Mouse (Mus musculus): ENCODE data around the gene Slc35e4. TPM values are rescaled to one million over a fixed set of nuclear protein-coding genes. Genes with fewer than 3 reads are reported as not detected.

The Slc35e4 gene
- polyA plus RNA-seq, 1 experiment: 20.7 TPM

GRCm38 (mm10) chr11:3905446-3905845, 9.0 kb downstream of the Slc35e4 start:
- peaks cover 11% of the 10 kb centered on the region for H3K4me1 ChIP-seq (ENCODE audit: control insufficient read depth, insufficient read depth, low read length)
- no peak overlapping the region for H3K27ac ChIP-seq (ENCODE audit: insufficient read depth, low read length)
- H3K4me3 ChIP-seq (ENCODE audit: insufficient read depth, low read length): no peak overlapping the region
- TF ChIP-seq POLR2A (IDR thresholded peaks at IDR 0.05; ENCODE audit: extremely low read depth, insufficient read depth, low read length): no peak
- TF ChIP-seq CTCF (IDR thresholded peaks at IDR 0.05; ENCODE audit: extremely low read depth, insufficient read depth, low read length): no peak

- Histone ChIP-seq H3K27ac (ENCODE audit: insufficient read depth, low read length) (no peak overlapping the region), H3K4me1 (ENCODE audit: control insufficient read depth, insufficient read depth, low read length) (peaks cover 7% of the 10 kb centered on the region), H3K4me3 (ENCODE audit: insufficient read depth, low read length) (no peak overlapping the region)
- TF ChIP-seq POLR2A (IDR thresholded peaks at IDR 0.05; ENCODE audit: extremely low read depth, insufficient read depth, low read length): no peak
- TF ChIP-seq CTCF (IDR thresholded peaks at IDR 0.05; ENCODE audit: extremely low read depth, insufficient read depth, low read length): no peak
Measured at GRCm38 (mm10) chr11:3904673-3905072, 9.8 kb downstream of the Slc35e4 start.

GRCm38 (mm10) chr11:3903046-3903445, 11.4 kb downstream of the Slc35e4 start:
- TF ChIP-seq CTCF (IDR thresholded peaks at IDR 0.05; ENCODE audit: extremely low read depth, insufficient read depth, low read length): no peak
- TF ChIP-seq POLR2A (IDR thresholded peaks at IDR 0.05; ENCODE audit: extremely low read depth, insufficient read depth, low read length): no peak
- peaks cover 2% of the 10 kb centered on the region; the same call in 1 of the 2 replicates for H3K4me1 ChIP-seq (ENCODE audit: control insufficient read depth, insufficient read depth, low read length)
- 0 out of 2 replicates have a peak overlapping the region, but pooled peaks have one; percentile 3 for H3K27ac ChIP-seq (ENCODE audit: insufficient read depth, low read length)
- no peak overlapping the region for H3K4me3 ChIP-seq (ENCODE audit: insufficient read depth, low read length)

- TF ChIP-seq POLR2A (IDR thresholded peaks at IDR 0.05; ENCODE audit: extremely low read depth, insufficient read depth, low read length): no peak
- no peak for TF ChIP-seq CTCF (IDR thresholded peaks at IDR 0.05; ENCODE audit: extremely low read depth, insufficient read depth, low read length)
- Histone ChIP-seq H3K27ac (ENCODE audit: insufficient read depth, low read length) (no peak overlapping the region), H3K4me1 (ENCODE audit: control insufficient read depth, insufficient read depth, low read length) (peaks cover 2% of the 10 kb centered on the region; the same call in 1 of the 2 replicates), H3K4me3 (ENCODE audit: insufficient read depth, low read length) (no peak overlapping the region)
Measured at GRCm38 (mm10) chr11:3902516-3902915, 11.9 kb downstream of the Slc35e4 start.

DNA sequence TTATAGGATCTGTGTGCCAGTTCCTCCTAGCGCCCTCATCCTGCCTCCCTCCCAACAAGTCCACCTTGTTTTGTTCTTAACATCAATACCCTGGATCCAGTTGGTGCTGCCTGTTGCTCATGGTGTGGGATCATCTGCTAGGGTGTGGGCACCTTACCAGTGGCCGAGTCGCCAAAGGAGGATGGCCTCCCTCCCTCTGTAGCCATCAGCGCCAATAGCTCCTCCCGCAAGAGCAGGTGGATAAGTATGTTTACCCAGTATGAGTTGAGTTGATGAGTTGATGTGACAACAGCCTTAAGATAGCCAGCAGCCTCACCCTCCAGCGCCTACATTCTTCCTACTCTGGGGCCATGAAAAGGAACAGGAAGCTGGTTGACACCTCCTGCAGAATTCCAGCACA, 14.2 kb downstream of the Slc35e4 start:
- no peak for TF ChIP-seq CTCF (IDR thresholded peaks at IDR 0.05; ENCODE audit: extremely low read depth, insufficient read depth, low read length)
- no peak for TF ChIP-seq POLR2A (IDR thresholded peaks at IDR 0.05; ENCODE audit: extremely low read depth, insufficient read depth, low read length)
- H3K4me1 ChIP-seq (ENCODE audit: control insufficient read depth, insufficient read depth, low read length): peaks cover 2% of the 10 kb centered on the region
- no peak overlapping the region for H3K4me3 ChIP-seq (ENCODE audit: insufficient read depth, low read length)
- no peak overlapping the region for H3K27ac ChIP-seq (ENCODE audit: insufficient read depth, low read length)

DNA sequence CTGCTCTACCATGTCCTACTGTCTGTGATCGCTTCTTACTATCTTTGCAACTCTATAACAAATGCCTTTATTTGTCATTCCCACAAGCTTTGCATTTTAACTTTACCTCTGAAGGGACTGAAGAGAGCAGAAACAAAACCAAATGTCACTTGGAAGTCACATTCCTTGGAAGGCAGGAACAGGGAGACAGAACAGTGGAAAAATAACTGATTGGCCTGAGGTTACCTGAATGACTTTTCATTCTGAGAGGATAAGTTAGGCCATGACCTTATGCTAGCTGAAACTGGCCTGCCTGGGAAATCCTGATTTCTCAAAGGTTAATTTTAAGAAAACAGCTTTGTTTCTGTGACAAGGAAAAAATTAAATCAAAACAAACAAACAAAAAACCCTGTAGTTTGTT, 18.5 kb downstream of the Slc35e4 start:
- Histone ChIP-seq H3K4me3 (ENCODE audit: insufficient read depth, low read length) (no peak overlapping the region), H3K27ac (ENCODE audit: insufficient read depth, low read length) (no peak overlapping the region), H3K4me1 (ENCODE audit: control insufficient read depth, insufficient read depth, low read length) (peaks cover 3% of the 10 kb centered on the region)
- TF ChIP-seq CTCF (IDR thresholded peaks at IDR 0.05; ENCODE audit: extremely low read depth, insufficient read depth, low read length): no peak
- TF ChIP-seq POLR2A (IDR thresholded peaks at IDR 0.05; ENCODE audit: extremely low read depth, insufficient read depth, low read length): no peak

DNA sequence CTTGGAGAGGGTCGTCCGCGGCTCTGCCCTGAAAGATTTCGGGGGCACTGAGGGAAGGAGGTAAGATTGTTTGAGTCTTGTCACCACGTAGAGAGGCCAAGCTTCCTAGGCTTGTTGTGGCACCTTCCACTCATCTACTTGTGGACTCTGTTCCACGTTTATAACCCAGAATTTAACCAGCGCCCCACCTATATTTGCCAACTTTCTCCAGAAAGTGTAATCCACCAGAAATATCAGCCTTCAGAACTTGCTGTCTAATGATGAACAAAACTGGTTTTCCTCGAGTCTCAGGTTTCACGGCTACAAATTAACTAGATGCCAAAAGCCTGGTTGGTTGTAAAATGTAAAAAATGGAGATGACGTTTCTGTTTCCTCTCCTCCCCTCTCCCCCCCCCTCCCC, 19.0 kb downstream of the Slc35e4 start:
- peak overlapping the region; percentile 56 for H3K4me3 ChIP-seq (ENCODE audit: insufficient read depth, low read length)
- TF ChIP-seq POLR2A (IDR thresholded peaks at IDR 0.05; ENCODE audit: extremely low read depth, insufficient read depth, low read length) (no peak), CTCF (IDR thresholded peaks at IDR 0.05; ENCODE audit: extremely low read depth, insufficient read depth, low read length) (no peak)
- H3K27ac ChIP-seq (ENCODE audit: insufficient read depth, low read length): peak overlapping the region; percentile 73
- peaks cover 3% of the 10 kb centered on the region for H3K4me1 ChIP-seq (ENCODE audit: control insufficient read depth, insufficient read depth, low read length)

DNA sequence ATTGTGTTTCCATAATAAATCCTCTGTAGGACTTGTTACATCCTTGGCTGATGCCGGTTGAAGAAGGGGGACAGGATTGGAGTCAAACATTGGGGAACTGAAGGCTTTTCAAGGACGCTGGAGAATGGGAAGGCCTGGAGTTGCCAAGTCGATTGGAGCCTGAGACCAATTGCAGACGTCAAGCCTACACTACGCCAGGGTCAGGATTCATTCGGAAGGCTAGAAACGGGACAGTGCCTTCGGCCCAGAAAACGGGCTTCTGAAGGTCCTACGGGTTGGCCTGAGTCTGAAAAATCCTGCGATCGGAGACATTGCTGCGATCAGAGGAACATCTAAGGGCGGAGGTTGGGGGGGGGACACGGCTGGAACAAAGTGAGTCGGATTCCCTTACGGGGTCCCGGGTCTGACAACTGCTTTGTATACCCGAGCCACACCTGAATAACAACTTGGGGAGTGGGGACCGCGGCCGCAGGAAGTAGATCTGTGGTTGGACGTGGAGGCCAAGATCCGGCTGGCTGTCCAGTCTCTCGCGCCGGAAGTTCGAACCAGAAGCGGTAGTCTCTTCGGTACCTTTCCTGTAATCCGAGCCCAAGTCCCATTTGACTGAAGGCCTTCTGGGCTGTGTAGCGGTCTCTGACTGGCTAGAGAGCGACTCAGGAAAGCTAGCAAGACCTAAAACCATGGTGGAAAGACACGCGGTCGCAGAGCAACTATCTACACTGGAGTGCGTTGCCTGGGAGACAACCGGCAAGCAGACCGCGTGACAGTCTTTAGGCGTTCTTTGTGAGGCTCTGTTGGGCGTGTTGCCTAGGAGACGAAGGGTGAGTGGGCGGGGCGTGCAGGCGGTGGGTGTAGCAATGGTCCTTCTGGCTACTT, 19.8 kb downstream of the Slc35e4 start, which contains the start of the genes 4921536K21Rik and Dusp18:
Gene 4921536K21Rik, minus strand, starts transcription at position 693 of the 876 bp plus-strand sequence.
Gene Dusp18, plus strand, starts transcription at position 835 of the 876 bp plus-strand sequence.
- Histone ChIP-seq H3K27ac (ENCODE audit: insufficient read depth, low read length) (peak within 1 kb of the TSS; percentile 73), H3K4me3 (ENCODE audit: insufficient read depth, low read length) (peak within 1 kb of the TSS; percentile 56), H3K4me1 (ENCODE audit: control insufficient read depth, insufficient read depth, low read length) (peaks cover 2% of the 10 kb centered on the region; the same call in 1 of the 2 replicates)
- peak; percentile 83 for TF ChIP-seq POLR2A (IDR thresholded peaks at IDR 0.05; ENCODE audit: extremely low read depth, insufficient read depth, low read length)
- TF ChIP-seq CTCF (IDR thresholded peaks at IDR 0.05; ENCODE audit: extremely low read depth, insufficient read depth, low read length): no peak

GRCm38 (mm10) chr11:3893970-3894369, 20.5 kb downstream of the Slc35e4 start:
- peaks cover 2% of the 10 kb centered on the region; the same call in 1 of the 2 replicates for H3K4me1 ChIP-seq (ENCODE audit: control insufficient read depth, insufficient read depth, low read length)
- no peak overlapping the region for H3K4me3 ChIP-seq (ENCODE audit: insufficient read depth, low read length)
- H3K27ac ChIP-seq (ENCODE audit: insufficient read depth, low read length): no peak overlapping the region
- TF ChIP-seq POLR2A (IDR thresholded peaks at IDR 0.05; ENCODE audit: extremely low read depth, insufficient read depth, low read length) (no peak), CTCF (IDR thresholded peaks at IDR 0.05; ENCODE audit: extremely low read depth, insufficient read depth, low read length) (no peak)

DNA sequence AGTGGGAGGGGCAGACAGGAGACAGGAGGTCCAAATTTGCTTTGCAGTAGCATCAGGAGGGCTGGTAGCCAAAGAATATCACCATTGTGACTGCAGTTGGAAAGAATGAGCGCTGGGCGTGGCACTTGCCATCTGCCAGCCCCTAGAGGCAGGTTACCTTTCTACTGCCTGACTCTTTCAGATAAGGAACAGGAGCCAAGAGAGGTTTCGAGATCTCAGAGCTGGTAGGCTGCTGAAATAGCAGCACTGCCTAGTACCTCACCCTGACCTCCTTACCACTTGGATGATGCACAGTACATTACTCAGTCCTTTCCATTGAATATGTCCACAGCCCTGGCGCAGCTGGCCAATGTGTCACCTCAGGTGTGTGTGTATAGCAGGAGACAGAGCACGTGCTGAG, 27.1 kb downstream of the Slc35e4 start:
- H3K27ac ChIP-seq (ENCODE audit: insufficient read depth, low read length): no peak overlapping the region
- H3K4me3 ChIP-seq (ENCODE audit: insufficient read depth, low read length): no peak overlapping the region
- TF ChIP-seq CTCF (IDR thresholded peaks at IDR 0.05; ENCODE audit: extremely low read depth, insufficient read depth, low read length) (no peak), POLR2A (IDR thresholded peaks at IDR 0.05; ENCODE audit: extremely low read depth, insufficient read depth, low read length) (no peak)
- peaks cover 3% of the 10 kb centered on the region; the same call in 1 of the 2 replicates for H3K4me1 ChIP-seq (ENCODE audit: control insufficient read depth, insufficient read depth, low read length)

Measured in cortical plate, adult 2 months (tissue).